Mouse (Mus musculus): ENCODE data around the gene Cs.
A peak's percentile ranks its signal among the peaks of the same experiment; 100 is the strongest.

The Cs gene

DNA sequence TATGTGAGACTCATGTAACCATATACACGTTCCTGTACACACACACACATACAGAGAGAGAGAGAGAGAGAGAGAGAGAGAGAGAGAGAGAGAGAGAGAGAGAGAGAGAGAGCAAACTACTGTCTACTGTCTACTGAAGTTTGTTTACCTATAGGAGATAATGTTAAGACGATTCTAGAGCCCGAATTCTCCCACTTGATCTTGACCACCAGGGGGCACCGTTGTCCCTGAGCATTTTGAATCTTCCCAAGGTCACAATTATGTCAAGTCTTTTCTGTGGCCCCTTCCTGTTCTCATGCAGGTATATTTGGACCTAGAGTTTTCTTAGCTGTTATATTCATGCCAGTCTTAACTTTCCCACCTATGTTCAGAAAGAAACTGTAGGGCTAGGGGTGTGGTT is 2.0 kb upstream of the Cs start:
- DNase-seq (ENCODE audit: low read depth): peak; percentile 93

GRCm38 (mm10) chr10:128336195-128336594 is 1.3 kb upstream of the Cs start:
- no peak for DNase-seq (ENCODE audit: low read depth)

DNA sequence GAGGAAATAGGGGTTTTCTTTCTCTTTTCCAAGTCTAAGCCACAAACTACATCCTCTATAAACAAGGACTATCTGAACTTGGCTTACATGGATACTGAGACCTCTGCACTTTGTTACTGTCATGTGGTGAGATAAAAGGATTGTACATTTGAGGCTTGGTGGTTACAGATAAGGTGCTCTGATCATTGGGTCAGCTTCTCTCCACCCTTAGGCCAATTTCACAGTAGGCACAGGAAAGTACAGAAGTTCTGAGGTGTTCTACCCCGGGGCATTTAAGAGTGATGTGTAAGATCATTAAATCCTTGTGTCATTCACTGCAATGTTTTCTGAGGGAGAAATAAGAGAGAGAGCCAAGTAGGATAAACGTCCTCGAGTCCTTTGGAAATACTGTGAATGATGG is 937 bp upstream of the Cs start:
- DNase-seq (ENCODE audit: low read depth): no peak

DNA sequence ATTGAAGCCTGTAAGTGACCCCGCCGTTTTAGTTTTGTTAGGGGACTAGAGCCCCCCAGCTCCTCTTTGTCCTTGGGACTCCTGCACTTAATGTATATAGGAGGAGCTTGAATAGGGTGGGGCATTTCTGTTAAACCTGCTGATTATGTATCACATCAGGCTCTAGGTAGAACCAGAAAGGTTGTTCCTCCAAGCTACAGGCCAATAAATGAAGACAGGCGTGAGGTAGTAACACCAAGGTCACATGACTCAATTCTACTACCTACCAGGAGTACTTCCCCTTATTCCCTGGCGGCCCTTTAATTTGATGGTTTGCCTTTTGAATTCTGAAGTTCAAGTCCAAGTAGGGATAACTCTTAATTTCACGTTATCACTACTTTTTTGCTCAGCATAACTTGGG is 881 bp downstream of the Cs start:
- no peak for DNase-seq (ENCODE audit: low read depth)

DNA sequence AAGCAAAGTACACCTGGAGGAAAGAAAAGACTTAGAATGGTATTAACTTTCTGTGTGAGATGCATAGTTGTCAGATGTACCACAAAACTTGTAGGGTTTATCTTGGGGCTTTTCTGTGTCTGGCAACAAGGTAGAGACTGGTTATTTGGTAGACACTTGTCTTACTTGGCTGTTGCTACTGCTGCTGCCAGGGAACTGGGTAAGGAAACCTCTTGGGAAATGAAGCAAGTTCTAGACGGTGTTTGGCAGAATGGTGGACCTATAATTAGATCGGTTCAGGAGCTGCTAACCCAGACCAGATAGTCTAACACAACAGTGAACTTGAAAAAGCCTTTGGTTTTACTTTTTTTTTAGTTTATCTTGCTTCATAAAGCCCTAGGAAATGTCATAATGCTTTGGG is 1.4 kb downstream of the Cs start:
- no peak for DNase-seq (ENCODE audit: low read depth)

- DNase-seq (ENCODE audit: low read depth): no peak
Observed at GRCm38 (mm10) chr10:128340257-128340656, 2.7 kb downstream of the Cs start.

DNA sequence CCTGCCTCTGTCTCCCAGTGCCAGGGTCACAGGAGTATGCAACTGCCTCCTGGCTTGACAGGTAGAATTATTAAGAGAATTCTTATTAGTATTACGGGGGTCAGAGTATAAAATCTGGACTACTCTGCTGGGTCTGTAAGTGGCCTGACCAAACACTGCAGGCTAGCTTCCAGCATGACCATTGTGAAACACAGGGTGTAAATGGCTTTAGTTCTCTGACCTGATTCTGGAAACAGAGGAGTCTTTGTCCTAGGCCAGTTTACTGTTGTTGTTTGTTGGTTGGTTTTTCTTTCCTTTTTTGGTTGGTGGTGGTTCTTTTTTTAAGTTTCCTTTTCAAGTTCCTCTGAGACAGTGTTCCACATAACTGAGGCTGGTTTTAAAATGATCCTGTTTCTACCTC is 5.9 kb downstream of the Cs start:
- DNase-seq (ENCODE audit: low read depth): no peak

- DNase-seq (ENCODE audit: low read depth): peak; percentile 96
Observed at GRCm38 (mm10) chr10:128344568-128345275, 7.2 kb downstream of the Cs start.

- DNase-seq (ENCODE audit: low read depth): no peak
Observed at GRCm38 (mm10) chr10:128347541-128347940, 10.0 kb downstream of the Cs start.

DNA sequence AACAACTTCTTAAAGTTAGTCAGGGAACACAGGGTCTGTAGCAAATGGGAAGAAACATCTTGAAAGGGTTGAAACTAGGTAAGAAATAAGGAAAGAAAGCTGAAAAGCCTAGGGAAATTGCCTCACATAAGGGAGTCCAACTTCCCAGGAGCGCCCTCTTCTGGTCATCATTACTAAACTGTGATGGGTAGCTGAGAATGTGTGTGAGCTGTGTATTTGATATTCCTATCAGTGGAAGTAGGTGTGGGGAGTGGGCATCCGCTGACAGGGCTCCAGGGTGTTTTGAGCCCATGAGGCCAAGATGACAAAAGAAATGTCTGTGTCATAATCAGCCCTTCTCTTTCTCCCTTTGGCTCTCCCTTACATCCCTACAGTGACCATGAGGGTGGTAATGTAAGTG is 21.3 kb downstream of the Cs start:
- peak; percentile 67 for DNase-seq (ENCODE audit: low read depth)

DNA sequence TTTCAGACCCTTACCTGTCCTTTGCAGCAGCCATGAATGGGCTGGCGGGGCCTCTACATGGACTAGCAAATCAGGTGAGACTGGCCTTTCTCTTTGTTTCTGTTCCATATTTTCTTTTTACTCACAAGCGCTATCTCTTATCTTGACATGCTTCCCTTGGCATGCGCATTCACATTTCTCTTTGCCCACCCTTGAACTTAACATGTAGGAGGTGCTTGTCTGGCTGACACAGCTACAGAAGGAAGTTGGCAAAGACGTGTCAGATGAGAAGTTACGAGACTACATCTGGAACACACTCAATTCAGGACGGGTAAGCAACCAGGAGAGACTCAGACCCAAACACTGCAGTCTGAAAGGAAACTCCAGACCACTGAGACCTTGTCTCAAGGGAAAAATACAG is 21.7 kb downstream of the Cs start:
- DNase-seq (ENCODE audit: low read depth): no peak

GRCm38 (mm10) chr10:128361836-128362235 is 24.3 kb downstream of the Cs start:
- DNase-seq (ENCODE audit: low read depth): no peak

GRCm38 (mm10) chr10:128362568-128362967 is 25.0 kb downstream of the Cs start:
- DNase-seq (ENCODE audit: low read depth): no peak

DNA sequence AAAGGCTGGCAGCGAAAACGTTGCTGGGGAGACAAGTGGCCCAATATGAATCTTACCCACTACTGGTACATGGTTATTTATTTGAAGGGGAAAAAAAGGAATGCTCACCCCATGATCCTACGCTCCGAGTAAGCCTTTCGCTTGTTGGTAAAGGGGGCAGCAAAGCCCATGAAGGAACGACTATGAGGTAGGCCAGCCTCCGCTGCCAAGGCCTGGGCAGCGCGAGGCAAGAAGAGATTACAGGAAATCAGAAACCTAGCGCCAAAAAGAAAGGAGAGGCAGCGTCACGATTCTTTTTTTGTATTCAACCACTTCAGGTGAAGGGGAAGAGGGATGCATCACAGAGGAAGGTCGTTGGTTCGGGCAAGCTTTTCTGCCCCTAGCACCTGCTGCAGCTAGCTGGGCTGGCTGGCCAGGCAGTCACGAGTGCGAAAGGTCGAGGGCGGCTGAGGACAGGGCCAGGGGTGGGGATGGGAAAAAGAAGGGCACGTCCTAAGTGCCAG is 30.4 kb downstream of the Cs start:
- DNase-seq (ENCODE audit: low read depth): no peak

DNA sequence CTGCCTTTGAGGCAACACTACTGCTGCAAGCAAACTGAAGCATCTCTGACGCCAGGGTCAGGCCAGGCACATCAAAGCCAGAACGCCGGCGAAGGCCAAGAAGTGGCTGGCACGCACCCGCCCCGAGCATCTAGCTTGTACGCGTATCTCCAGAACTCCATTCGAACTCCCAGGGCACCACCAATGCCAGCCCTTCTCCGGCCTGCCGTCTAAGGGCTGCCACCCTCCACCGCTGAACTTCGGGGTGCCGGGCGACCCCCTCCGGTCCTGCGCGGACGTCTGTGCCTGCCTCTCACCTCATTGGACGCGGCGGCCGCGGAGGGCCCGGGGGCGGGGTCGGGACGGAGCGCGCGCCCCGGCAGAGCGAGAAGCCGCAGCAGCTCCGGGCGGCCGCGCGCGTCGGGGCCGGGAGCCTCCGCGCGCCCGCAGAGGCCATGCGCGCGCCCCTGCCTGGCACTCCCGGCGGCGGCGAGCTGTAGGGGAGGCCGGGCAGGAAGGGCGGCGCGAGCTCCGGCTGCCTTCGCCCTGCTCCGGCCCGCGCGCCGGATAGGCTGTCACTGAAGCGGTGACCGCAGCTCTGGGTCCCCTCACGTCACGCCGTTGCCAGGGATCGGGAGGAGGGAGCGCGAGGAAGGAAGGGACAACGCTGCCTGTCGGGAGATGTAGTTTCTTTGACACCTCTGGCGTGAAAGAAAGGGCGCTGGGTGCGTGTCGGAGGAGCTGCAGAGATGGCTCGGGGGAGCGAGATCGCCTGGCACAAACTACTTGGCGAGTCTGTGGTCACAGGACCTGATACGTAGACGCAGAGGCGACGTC is 31.1 kb downstream of the Cs start, which contains the start of gene Coq10a:
Coq10a (minus strand) TSS at position 596 of the 816 bp plus-strand sequence.
- DNase-seq (ENCODE audit: low read depth): peak; percentile 76

DNA sequence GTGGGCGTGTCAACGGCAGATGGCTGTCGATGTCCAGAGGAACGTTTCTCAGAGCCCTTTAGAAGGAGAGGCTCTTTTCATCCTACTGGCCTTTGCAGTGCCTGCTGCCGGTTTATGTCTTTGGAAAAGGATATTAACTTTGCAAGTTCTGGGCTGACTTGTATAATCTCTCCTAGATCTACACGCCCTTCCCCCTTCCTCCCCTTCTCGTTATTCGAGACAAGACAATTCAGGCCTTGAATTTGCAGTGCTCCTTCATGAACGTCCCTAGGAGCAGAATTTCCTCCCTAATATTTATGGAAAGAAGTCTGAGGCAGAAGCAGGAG is 31.6 kb downstream of the Cs start:
- DNase-seq (ENCODE audit: low read depth): no peak

GRCm38 (mm10) chr10:128369599-128369998 is 32.1 kb downstream of the Cs start:
- DNase-seq (ENCODE audit: low read depth): no peak

- no peak for DNase-seq (ENCODE audit: low read depth)
Observed at GRCm38 (mm10) chr10:128370021-128370420, 32.5 kb downstream of the Cs start.

GRCm38 (mm10) chr10:128370601-128371000 is 33.1 kb downstream of the Cs start:
- no peak for DNase-seq (ENCODE audit: low read depth)

GRCm38 (mm10) chr10:128372142-128372541 is 34.6 kb downstream of the Cs start:
- DNase-seq (ENCODE audit: low read depth): no peak

GRCm38 (mm10) chr10:128372989-128373748 is 35.6 kb downstream of the Cs start:
- no peak for DNase-seq (ENCODE audit: low read depth)

DNA sequence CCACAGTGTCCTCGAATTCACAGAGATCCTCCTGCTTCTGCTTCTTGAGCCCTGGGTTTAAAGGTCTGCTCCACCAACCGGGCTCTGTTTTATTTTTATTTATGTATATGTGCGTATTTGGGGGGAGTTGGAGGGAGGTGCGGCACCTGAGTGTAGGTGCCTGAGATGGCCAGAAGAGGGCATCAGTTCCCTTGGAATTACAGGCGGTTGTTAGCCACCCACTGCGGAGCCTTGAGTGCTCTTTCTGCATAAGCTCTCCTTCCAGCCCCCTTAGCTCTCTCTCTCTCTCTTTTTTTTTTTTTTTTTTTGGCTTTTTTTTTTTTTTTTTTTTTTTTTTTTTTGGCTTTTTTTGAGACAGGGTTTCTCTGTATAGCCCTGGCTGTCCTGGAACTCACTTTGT is 36.9 kb downstream of the Cs start:
- no peak for DNase-seq (ENCODE audit: low read depth)

- DNase-seq (ENCODE audit: low read depth): no peak
Observed at GRCm38 (mm10) chr10:128376099-128376454, 38.5 kb downstream of the Cs start.
